Mouse (Mus musculus) ES-E14 (cell line): ENCODE measurements around the gene Olfr10. TPM values are rescaled to one million over a fixed set of nuclear protein-coding genes. Genes with fewer than 3 reads are reported as not detected.
"Not testable (repeated sequence)": the region's sequence is repeated elsewhere in the genome, so short reads cannot be mapped to it uniquely, and the experiment has no call there.

Experiments
- DNase-seq: peaks from one replicate; pipeline ENCODE4 v3.0.0-alpha.2; 2013; ENCODE audit warnings: low read depth, low spot score
- H3K27ac ChIP-seq: 2 replicates; pipeline ENCODE4 v1.5.1; 2012; ENCODE audit warnings: low read depth, mild to moderate bottlenecking, low read length, moderate library complexity, mixed read lengths; ENCODE audit not compliant: poor library complexity, insufficient read depth, severe bottlenecking
- H3K36me3 ChIP-seq: 2 replicates; pipeline ENCODE4 v1.6.1; 2012; ENCODE audit warnings: mild to moderate bottlenecking, low read length, moderate library complexity, mixed read lengths; ENCODE audit not compliant: control insufficient read depth, poor library complexity, insufficient read depth, severe bottlenecking
- H3K4me1 ChIP-seq, 2 experiments: fragments of 150-350 bp in 1 of 2; sonication (generic) in 1 of 2; 2 replicates each; pipeline ENCODE4 v1.6.1; 2012; ENCODE audit warnings: low read length in 2 of 2, mild to moderate bottlenecking in 1 of 2, mixed read lengths in 1 of 2; ENCODE audit not compliant: control insufficient read depth in 2 of 2, insufficient read depth in 2 of 2, poor library complexity in 1 of 2
- H3K4me3 ChIP-seq, 2 experiments: fragments of 150-350 bp in 1 of 2; sonication (generic) in 1 of 2; 2 replicates each; pipeline ENCODE4 v1.5.1; 2012; ENCODE audit warnings: low read length in 2 of 2, low read depth in 1 of 2, mild to moderate bottlenecking in 1 of 2, mixed read lengths in 1 of 2; ENCODE audit not compliant: insufficient read depth in 1 of 2, poor library complexity in 1 of 2, severe bottlenecking in 1 of 2
- H3K9ac ChIP-seq: 2 replicates; pipeline ENCODE4 v1.6.1; 2012; ENCODE audit warnings: low read depth, mild to moderate bottlenecking, low read length, mixed read lengths; ENCODE audit not compliant: poor library complexity, insufficient read depth, severe bottlenecking
- H3K9me3 ChIP-seq: fragments of 150-350 bp; sonication (generic); 2 replicates; pipeline ENCODE4 v1.6.1; 2012; ENCODE audit warnings: low read depth, mild to moderate bottlenecking, low read length; ENCODE audit not compliant: control insufficient read depth, insufficient read depth
- CHD2 ChIP-seq: IDR thresholded peaks from 2 replicates; pipeline ENCODE4 v1.6.1; 2014; ENCODE audit warnings: mild to moderate bottlenecking, low read depth, low read length, inconsistent platforms
- HCFC1 ChIP-seq: IDR thresholded peaks from 2 replicates; pipeline ENCODE4 v1.6.1; 2012; ENCODE audit warnings: low read length, inconsistent platforms, borderline replicate concordance; ENCODE audit not compliant: insufficient read depth
- MAFK ChIP-seq: IDR thresholded peaks from 2 replicates; pipeline ENCODE4 v1.6.1; 2014; ENCODE audit warnings: mild to moderate bottlenecking, low read depth, low read length, inconsistent platforms; ENCODE audit not compliant: insufficient read depth
- ZC3H11A ChIP-seq: IDR thresholded peaks from 2 replicates; pipeline ENCODE4 v1.6.1; 2012; ENCODE audit warnings: low read depth, mild to moderate bottlenecking, inconsistent platforms, low read length, borderline replicate concordance
- ZNF384 ChIP-seq: IDR thresholded peaks from 2 replicates; pipeline ENCODE4 v1.6.1; 2012; ENCODE audit warnings: low read depth, low read length, inconsistent platforms
- in situ Hi-C, 2 experiments: fragments of 600-800 bp; cut with MboI; formaldehyde crosslinking; loops; one replicate each; pipeline ENCODE4 v1.15.1; 2025; ENCODE audit warnings: low sequenced_read_pairs in 2 of 2, inconsistent platforms in 1 of 2; ENCODE audit not compliant: unreplicated experiment in 2 of 2
- total RNA-seq: library from RNA; depleted of rRNA; stranded (reverse); fragments of 300-350 nt; gene quantifications from 2 replicates; pipeline ENCODE4 v1.2.3, GENCODE M21; 2012

The Olfr10 gene
- total RNA-seq, 1 experiment = not detected

DNA sequence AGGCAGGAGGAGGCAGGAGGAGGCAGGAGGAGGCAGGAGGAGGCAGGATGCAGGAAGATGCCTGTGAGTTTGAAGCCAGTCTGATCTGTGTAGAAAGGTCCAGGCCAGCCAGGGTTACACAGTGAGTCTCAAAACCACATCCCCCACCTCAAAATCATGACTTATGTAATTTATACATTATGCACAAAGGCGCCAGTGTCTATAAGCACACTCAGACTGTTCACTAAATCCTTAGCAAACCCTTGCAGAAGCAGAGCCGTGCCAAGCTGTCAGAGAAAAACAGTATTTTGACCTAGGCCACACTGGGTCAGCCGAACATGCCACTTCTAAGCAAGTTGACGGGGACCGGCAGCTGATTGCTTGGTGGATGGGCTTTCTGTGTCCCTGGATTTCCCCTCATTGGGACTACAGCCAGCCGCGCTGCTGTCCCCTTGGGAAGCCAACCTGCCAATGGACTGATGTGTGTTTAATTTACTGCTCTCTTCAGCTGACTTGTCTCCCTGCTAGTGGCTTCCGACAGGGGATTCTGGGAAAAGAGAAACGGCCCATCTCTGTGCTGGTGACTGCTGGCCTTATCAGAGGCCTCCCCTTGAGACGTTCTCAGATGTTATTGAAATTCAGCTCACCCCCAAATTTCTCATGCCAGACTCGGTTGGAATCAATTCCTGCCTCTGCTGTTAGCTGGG lies 30.6 kb upstream of the Olfr10 start:
- DNase-seq = no peak
- in situ Hi-C loops = loop anchor here in 1 of 2 experiments (25.0 kb wide), 1 partner anchor 412 kb away; the partner anchor contains the start of gene Irgm1
- no peaks in the 10 kb centered on the region for H3K36me3 ChIP-seq

DNA sequence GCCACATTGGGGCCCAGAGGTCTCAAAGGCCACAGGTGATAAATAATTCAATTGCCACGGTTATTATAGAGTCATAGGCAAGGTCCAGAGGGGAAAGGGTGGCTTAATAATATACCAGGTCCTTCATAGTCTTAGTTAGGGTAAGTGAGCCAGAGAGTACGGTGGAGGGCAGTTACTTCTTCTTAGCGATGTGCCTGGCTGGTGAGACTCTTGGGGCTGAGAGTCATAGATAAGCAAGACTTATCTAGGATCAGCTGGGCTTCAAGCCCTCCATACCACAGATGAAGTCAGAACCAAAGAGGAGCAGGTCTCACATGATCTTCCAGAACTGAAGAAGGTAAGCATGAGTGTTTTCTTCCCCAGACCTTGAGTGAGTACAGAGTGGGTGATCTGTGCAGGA lies 26.3 kb upstream of the Olfr10 start, which contains the start of gene Olfr1393:
Gene Olfr1393, plus strand, starts transcription at position 83 of the 400 bp plus-strand sequence.
- H3K36me3 ChIP-seq = no peaks in the 10 kb centered on the region
- DNase-seq = no peak
- H3K4me1 ChIP-seq = no peaks in the 10 kb centered on the region
- in situ Hi-C loops = no loop called here
- H3K9me3 ChIP-seq = no peaks in the 10 kb centered on the region
- TF ChIP-seq MAFK (no peak), ZC3H11A (no peak), HCFC1 (no peak), CHD2 (no peak), ZNF384 (no peak)
- H3K27ac ChIP-seq = no peak within 1 kb of the TSS
- H3K4me3 ChIP-seq = no peak within 1 kb of the TSS
- no peak within 1 kb of the TSS for H3K9ac ChIP-seq

More for the DNA sequence above, 30.6 kb upstream of the Olfr10 start:
- H3K4me1 ChIP-seq = no peaks in the 10 kb centered on the region
- no peak overlapping the region for H3K4me3 ChIP-seq
- no peak overlapping the region for H3K9ac ChIP-seq
- TF ChIP-seq MAFK = no peak
- no peak for TF ChIP-seq CHD2
- no peak for TF ChIP-seq ZNF384
- no peak for TF ChIP-seq HCFC1
- no peak for TF ChIP-seq ZC3H11A
- H3K27ac ChIP-seq = no peak overlapping the region; the same call in 1 of the 2 replicates
- H3K9me3 ChIP-seq = no peaks in the 10 kb centered on the region

DNA sequence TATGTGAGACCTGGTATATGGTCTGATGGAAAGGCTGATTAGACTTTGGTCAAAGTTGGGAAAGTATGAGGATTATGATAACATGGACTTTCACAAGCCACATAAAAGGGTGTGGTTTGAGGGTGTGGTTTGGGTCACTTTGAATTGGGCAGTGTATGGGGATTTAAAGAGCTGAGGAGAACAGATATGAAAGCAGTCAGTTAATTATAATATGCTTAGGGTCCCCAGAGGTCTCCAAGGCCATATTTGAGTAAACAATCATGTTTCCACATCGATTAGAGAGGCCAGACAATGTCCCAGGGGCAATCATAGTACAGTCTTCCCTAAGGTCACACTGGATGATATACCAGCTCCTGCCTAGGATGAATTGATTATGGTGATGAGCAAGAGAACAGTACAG lies 19.6 kb upstream of the Olfr10 start, which contains the start of gene Olfr1392:
Gene Olfr1392, plus strand, starts transcription at position 301 of the 400 bp plus-strand sequence.
- H3K4me3 ChIP-seq, H3K9me3 ChIP-seq, H3K4me1 ChIP-seq, H3K9ac ChIP-seq, H3K27ac ChIP-seq, in situ Hi-C loops, DNase-seq, H3K36me3 ChIP-seq: not testable (repeated sequence)

DNA sequence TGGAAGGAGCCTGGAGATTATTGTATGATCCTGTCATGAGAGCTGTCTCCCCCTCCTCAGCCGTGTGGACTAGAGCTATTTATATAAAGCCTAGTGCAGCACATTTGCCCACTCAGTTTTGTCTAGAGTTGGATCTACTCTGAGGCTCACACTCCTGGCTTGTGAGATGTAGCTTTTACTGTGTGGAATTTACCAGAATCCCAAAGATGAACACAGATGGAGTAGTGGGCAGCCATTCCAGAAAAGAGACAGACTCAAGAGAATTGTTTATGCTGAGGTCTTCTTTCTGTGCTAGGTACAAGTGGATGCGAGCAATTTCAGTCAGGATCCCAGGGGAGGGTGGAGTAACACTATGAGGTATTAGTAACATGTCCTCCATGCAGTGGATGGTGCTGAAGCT lies 17.3 kb upstream of the Olfr10 start:
- H3K9ac ChIP-seq = no peak overlapping the region
- no peaks in the 10 kb centered on the region for H3K9me3 ChIP-seq
- in situ Hi-C loops = no loop called here
- H3K36me3 ChIP-seq = no peaks in the 10 kb centered on the region
- H3K4me3 ChIP-seq = no peak overlapping the region
- DNase-seq = no peak
- no peaks in the 10 kb centered on the region for H3K4me1 ChIP-seq
- TF ChIP-seq CHD2 (no peak), ZNF384 (no peak), HCFC1 (no peak), MAFK (no peak), ZC3H11A (no peak)
- no peak overlapping the region for H3K27ac ChIP-seq

DNA sequence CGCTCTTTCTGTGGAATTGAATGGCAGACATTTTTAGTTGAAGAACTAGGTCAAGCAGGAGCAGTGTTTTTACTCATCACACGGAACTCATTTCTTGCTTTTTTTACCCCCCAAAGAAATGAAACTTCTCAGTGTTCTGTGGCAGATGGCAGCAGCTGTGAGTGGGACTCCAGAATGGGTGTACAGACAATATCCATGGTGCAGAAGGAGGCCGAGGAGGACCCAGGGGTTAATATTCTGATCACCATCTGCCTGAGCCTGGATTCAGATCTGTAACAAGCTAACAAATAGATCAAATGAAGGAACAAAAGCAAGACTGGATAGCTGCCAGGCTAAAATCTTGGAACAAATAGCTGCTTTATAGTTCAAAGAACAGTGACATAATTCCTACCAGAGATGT lies 11.8 kb upstream of the Olfr10 start:
- H3K4me3 ChIP-seq = no peak overlapping the region
- no peak overlapping the region for H3K27ac ChIP-seq
- no peaks in the 10 kb centered on the region for H3K4me1 ChIP-seq
- no peaks in the 10 kb centered on the region for H3K9me3 ChIP-seq
- TF ChIP-seq ZNF384 = no peak
- no peak for TF ChIP-seq ZC3H11A
- no peak for TF ChIP-seq CHD2
- no peak for TF ChIP-seq MAFK
- no peak for TF ChIP-seq HCFC1
- DNase-seq = no peak
- in situ Hi-C loops = no loop called here
- no peaks in the 10 kb centered on the region for H3K36me3 ChIP-seq
- H3K9ac ChIP-seq = no peak overlapping the region
